Mouse (Mus musculus): ENCODE results near the gene Relb.

GRCm38 (mm10) chr7:19600562-19600961 is 28.7 kb downstream of the Relb start:
- TF ChIP-seq CTCF (IDR thresholded peaks at IDR 0.05; ENCODE audit: borderline replicate concordance, insufficient read depth, low read depth, low read length) = no peak
- TF ChIP-seq POLR2A (IDR thresholded peaks at IDR 0.05; ENCODE audit: borderline replicate concordance, insufficient read depth, low read length) = no peak
